In the genomic region with DNA sequence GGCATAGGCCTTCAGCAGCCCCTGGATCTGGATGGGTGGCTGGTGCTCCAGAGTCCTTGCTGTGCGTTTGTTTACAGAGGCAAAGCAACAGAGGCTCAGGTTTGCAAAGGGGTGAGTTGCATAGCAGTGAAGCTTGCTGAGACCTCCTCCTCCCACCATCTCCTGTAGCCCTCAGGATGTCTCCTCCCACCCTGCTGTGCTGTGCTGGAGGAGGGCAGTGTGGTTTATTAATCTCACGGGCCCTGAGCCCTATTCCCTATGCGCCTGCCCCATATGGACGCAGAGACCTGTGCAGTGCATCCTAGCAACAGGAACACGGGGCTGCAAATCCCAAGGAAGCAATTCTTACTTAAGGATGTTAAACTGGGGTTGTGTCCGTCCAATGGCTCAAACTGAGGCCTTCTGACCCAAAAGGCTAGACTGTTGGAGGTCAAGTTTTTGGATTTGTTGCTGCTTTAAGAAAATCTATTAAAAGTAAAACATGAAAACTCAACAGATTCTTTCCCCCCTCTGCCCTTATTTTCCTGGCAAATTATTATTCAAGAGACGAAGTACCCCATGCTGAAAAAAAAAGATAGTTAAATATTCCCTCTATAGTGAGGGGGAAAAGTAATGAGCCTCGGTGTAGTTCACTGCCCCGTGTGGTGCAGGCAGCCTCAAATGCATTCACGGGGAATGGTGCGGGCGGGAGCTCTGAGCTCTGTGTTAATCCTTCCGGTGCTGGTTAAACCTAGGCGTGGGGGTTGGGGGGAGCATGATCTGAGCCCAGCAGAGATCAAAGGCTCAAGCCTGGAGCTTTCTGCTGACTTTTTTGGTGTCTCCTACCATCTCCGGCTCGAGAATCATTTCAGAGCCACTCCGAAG, we compare ENCODE assay signal across 9 mouse cellular contexts.
A peak's percentile ranks its signal among the peaks of the same experiment; 100 is the strongest.
DNase-seq lines count a peak whose midpoint lies in the region; ATAC-seq lines count a peak whose summit lies in the region.
"Had no signal": no experiment of that assay in that cellular context is flagged by ENCODE, and none has a peak within 500 bp of the region (broad histone marks: within the 10 kb centered on the region; RNA-seq: fewer than 3 reads in every experiment).

No protein-coding gene starts in this region.

- DNase-seq in heart, adult 9 months (ENCODE audit: low spot score in 2 of 2), result no peak
- peak; percentile 49 for DNase-seq in brain, adult 2 months (ENCODE audit: low read depth, low spot score)
- peak; percentile 48 for DNase-seq in hindbrain, embryonic 11.5 days (ENCODE audit: low spot score)
- peak; percentile 7 for DNase-seq in naive thymus-derived CD4-positive, alpha-beta T cell, adult 2 months (ENCODE audit: low read depth)
- no peak for DNase-seq in spleen, postnatal 36 days (ENCODE audit: low spot score in 2 of 2)
- no peak for DNase-seq in urinary bladder, postnatal 14 days (ENCODE audit: low spot score)
- DNase-seq: lung, adult 18-20 months had no signal

- no peak overlapping the region for H3K27ac ChIP-seq in heart, embryonic 11.5 days (ENCODE audit: low read depth, low read length)
- H3K27ac ChIP-seq in hindbrain, embryonic 11.5 days (ENCODE audit: low read depth, low read length), result no peak overlapping the region

- peak overlapping the region; percentile 48 for H3K4me2 ChIP-seq in heart, embryonic 11.5 days
- H3K4me2 ChIP-seq in hindbrain, embryonic 11.5 days (replicated peaks; ENCODE audit: low read depth, low read length), result peak overlapping the region; percentile 24; the same call in 1 of the 2 replicates

- WGBS in heart, embryonic 11.5 days (ENCODE audit: insufficient replicate concordance), result 6% methylated on average over 17 of the region's 17 CpGs
- 4% methylated on average over 17 of the region's 17 CpGs for WGBS in hindbrain, embryonic 11.5 days

- no peak overlapping the region for H3K9ac ChIP-seq in heart, embryonic 11.5 days (ENCODE audit: low read depth, low read length)
- H3K9ac ChIP-seq in hindbrain, embryonic 11.5 days (ENCODE audit: low read depth, low read length), result 0 out of 2 replicates have a peak overlapping the region, but pooled peaks have one; percentile 28

- no peak for ATAC-seq in heart, embryonic 11.5 days (replicated peaks; ENCODE audit: insufficient number of reproducible peaks, low FRiP score, low TSS enrichment)
- ATAC-seq in hindbrain, embryonic 11.5 days (ENCODE audit: low FRiP score), result peak; percentile 79
- no peak for ATAC-seq in CD4-positive, CD25-positive, alpha-beta regulatory T cell, adult 4 months

- H3K4me1 ChIP-seq in heart, embryonic 11.5 days (ENCODE audit: control insufficient read depth, insufficient read depth, low read length), result no peaks in the 10 kb centered on the region
- peaks cover 12% of the 10 kb centered on the region for H3K4me1 ChIP-seq in hindbrain, embryonic 11.5 days (replicated peaks; ENCODE audit: control insufficient read depth, insufficient read depth, low read length)

- H3K4me3 ChIP-seq in heart, embryonic 11.5 days (ENCODE audit: low read depth, low read length), result no peak overlapping the region
- no peak overlapping the region for H3K4me3 ChIP-seq in hindbrain, embryonic 11.5 days (ENCODE audit: low read depth, low read length)

- H3K27me3 ChIP-seq in heart, embryonic 11.5 days (ENCODE audit: control insufficient read depth, insufficient read depth, low read length), result 0 out of 2 replicates have a peak, but pooled peaks cover 2% of the 10 kb centered on the region
- 0 out of 2 replicates have a peak, but pooled peaks cover 2% of the 10 kb centered on the region for H3K27me3 ChIP-seq in hindbrain, embryonic 11.5 days (ENCODE audit: control insufficient read depth, insufficient read depth, low read length)

- H3K9me3 ChIP-seq in heart, embryonic 11.5 days (replicated peaks; ENCODE audit: control insufficient read depth, low read length), result no peaks in the 10 kb centered on the region
- H3K9me3 ChIP-seq in hindbrain, embryonic 11.5 days (ENCODE audit: control insufficient read depth, low read length), result no peaks in the 10 kb centered on the region

- no peaks in the 10 kb centered on the region for H3K36me3 ChIP-seq in heart, embryonic 11.5 days (ENCODE audit: control insufficient read depth, insufficient read depth, low read length)
- H3K36me3 ChIP-seq in hindbrain, embryonic 11.5 days (ENCODE audit: control insufficient read depth, insufficient read depth, low read length), result no peaks in the 10 kb centered on the region

Comparison
In these comparisons a context has a peak if more than half of its experiments do, and no peak if none do; other contexts are left out.
1. DNase-seq: peak in brain, adult 2 months (single experiment), hindbrain, embryonic 11.5 days (single experiment) and naive thymus-derived CD4-positive, alpha-beta T cell, adult 2 months (single experiment); none in heart, adult 9 months (0 of 2), spleen, postnatal 36 days (0 of 2) and urinary bladder, postnatal 14 days (single experiment).